Mouse (Mus musculus) MEL-GATA-1-ER (cell line): ENCODE measurements around the gene Sptlc3.
A peak's percentile ranks its signal among the peaks of the same experiment; 100 is the strongest.

ENCODE experiments used
- DNase-seq: peaks from one replicate; pipeline ENCODE4 v3.0.0-alpha.2; 2012; ENCODE audit warnings: low read depth; ENCODE audit errors: extremely low read depth

The Sptlc3 gene

DNA sequence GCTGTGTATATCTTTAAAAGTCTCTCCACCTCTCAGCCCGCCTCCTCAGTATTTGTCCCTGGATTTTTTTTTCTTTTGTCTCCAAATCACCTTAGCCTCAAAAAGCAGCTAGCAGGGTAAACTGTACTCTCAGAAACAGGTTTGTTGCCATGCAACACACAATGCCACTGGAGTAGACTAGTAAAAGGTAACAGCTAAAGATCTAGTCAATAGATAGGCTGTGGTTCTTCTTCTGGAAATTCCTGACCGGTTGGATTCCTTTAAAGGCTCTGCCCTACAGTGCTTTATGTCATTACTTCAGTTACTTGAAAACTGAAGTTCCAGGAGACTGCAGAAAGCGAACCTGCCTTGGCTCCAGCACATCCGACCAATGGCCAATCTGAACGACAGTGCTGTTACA lies at the start of gene Sptlc3:
Gene Sptlc3 (plus strand): TSS at position 78 of the 400 bp plus-strand sequence.
- DNase-seq, result no peak

DNA sequence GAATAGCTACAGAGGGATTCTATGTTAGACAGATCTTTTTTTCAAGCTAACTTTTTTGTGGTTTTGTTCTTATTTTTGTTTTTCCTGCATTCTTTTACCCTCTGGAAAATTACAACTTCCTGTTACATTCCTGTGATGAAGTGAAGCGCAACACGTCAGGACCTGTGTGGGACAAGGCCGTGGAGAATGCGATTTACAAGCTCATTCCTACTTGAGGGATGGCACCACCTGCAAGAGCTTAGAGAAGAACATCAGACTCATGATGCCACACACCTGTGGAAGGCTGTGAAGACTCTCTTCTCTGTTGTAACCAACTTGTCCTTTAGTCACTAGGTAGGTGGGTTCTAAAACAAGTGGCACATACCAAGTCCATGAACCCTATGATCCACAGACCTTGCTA lies 26.0 kb upstream of the Sptlc3 start:
- no peak for DNase-seq

- DNase-seq, result no peak
These were observed 5.0 kb upstream of the Sptlc3 start for GRCm38 (mm10) chr2:139488708-139489107.

DNA sequence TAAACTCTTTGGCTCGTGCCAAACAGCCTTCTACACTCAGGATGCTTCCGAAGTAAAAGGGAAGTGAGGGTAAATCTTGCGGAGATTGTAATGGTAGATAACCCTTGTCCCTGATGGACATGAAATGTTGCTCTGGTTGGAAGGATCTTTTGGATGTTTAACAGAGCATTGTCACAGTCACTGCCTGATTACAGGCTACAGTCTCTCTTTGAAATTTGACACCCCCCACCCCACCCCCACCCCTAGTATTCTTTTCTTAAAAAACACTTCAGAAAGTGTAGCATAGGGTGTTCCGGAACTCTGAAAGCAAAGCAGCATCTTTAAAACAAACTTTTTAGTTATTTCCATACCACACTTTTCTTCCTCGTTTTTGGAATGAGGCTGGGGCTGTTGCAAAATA lies 916 bp downstream of the Sptlc3 start:
- DNase-seq, result no peak

GRCm38 (mm10) chr2:139561966-139562505 lies 68.3 kb downstream of the Sptlc3 start:
- no peak for DNase-seq

DNA sequence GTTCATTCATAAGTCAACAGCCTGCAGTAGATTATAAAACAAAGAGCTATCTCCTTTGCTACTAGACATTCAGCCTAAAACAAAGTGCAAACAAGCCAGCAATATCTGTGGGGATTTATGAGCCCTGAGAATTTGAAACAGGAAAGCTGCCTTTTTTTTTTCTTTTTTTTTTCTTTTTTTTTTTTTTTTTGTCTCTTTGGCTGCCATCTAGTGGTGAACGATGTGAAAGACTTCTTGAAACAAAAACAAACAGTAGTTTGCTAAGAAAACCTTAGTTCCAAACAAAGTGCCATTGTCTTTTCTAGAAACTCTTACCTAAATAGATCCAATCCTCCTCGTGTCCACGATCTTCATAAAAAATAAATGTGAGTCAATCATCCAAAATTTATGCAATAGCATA lies 85.6 kb downstream of the Sptlc3 start:
- no peak for DNase-seq

DNA sequence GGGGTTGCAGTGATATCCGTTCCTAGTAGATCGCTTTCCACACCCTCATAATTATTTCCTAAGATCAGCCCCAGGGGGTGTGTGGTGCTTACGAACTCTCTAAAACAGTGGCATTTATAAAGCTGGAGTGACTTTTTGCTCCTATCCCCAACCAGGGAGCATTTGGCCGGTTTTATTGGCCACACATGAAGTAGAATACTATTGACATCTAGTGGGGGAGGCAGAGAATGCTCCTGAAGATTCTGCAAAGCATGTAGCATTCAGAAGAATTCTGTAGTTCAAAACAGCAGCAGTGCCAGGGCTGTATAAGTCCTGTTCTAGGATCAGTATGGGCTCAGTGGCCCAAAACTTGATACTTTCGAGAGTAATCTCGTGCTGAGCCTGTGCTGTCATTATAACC lies 89.1 kb downstream of the Sptlc3 start:
- DNase-seq, result no peak

DNA sequence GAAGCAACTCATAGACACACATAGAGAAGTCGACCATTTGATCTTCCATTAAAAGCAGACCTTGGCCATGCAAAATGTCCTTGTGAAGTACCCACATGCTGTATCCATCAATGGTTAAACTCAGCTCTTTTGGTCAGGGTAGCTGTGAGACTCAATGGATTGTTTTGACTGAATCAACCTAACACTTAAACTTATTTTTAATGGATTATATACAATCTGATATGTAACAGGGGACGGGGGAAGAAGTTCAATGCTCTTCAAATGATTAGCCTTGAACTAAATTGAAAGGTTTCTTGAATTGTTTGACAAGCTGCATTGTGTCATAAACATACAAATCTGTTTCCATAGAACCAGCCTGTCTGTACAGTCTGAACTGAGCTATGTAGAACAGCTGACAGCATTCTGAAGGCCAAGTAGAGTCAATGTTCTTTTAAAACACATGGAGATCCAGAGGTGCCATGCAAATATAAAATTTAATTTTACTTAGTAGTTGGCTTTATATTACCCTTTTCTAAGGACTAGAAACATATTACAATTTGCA lies 94.0 kb downstream of the Sptlc3 start:
- no peak for DNase-seq

GRCm38 (mm10) chr2:139589905-139590304 lies 96.2 kb downstream of the Sptlc3 start:
- DNase-seq, result no peak

GRCm38 (mm10) chr2:139590888-139591698 lies 97.4 kb downstream of the Sptlc3 start:
- DNase-seq, result peak; percentile 34

- DNase-seq, result no peak
These were observed 98.4 kb downstream of the Sptlc3 start for GRCm38 (mm10) chr2:139592109-139592508.

GRCm38 (mm10) chr2:139597229-139597628 lies 103.5 kb downstream of the Sptlc3 start:
- DNase-seq, result no peak

DNA sequence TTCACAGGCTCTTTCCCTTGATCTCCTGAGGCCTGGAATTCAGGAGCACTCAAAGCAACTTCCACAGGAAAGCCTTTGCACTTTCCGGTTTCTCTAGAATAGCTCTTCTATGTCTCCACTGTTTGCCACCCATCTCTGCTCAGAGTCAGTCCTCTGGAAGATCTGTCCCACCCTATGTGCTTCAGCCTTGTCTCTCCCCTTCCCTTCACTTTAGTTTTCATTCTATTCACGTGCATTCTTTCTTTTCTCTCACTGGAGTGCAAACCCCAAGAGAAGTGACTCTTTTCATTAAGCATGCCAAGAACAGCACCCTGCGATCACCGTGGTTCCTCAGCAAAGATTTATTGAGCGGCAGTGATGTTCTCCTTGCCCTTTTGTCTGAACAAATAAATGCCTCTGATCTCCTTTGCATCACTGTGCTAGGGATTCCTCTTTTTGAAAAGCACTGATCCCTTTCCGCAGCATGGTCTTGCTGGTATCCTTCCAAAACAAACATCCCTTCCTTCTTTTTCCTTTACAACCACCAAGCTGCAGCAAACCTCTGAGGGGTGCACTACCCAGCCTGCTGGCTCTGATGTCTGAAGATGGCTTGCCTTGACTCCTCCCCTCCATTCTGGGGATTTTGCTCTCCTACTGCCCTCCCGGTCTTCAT lies 108.0 kb downstream of the Sptlc3 start:
- no peak for DNase-seq

DNA sequence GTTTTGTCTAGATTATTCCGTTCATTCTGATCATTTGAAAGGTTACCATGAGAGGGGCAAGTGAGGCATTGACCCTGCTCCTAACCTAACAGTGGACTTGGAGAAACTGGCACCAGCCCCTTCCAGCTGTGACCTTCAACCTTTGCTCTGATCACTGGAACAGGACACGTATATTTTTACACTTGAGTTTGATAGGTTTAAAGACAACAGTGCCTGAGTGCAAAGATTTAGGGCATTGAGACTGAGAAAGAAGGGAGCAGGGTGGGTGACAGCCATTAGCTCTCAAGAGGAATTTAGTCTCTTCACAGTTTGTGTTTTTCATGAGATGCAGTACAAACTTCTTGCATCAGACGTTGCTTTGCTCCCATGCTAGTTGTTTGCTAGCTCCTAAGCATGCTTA lies 114.5 kb downstream of the Sptlc3 start:
- no peak for DNase-seq

- DNase-seq, result no peak
These were observed 115.1 kb downstream of the Sptlc3 start for GRCm38 (mm10) chr2:139608810-139609209.

DNA sequence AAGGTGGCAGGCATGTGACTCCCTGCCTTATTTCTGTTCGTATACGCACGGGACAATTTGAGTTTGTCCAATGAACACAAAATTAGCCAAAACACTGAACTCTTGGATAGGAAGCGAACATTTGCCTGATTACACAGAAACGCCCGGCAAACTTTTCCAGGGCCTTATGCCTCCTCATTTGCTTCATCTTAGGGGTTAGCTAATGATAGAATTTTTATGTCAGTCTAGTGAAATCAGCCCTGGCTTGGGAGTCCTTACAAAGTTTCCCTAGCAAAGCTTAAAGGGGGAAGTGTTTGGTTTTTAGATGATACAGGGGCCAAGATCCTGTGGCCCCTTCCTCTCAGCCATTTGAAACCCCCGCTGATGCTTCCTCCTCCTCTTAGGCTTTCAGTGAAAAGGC lies 115.5 kb downstream of the Sptlc3 start:
- no peak for DNase-seq

GRCm38 (mm10) chr2:139609662-139610291 lies 116.1 kb downstream of the Sptlc3 start:
- no peak for DNase-seq

DNA sequence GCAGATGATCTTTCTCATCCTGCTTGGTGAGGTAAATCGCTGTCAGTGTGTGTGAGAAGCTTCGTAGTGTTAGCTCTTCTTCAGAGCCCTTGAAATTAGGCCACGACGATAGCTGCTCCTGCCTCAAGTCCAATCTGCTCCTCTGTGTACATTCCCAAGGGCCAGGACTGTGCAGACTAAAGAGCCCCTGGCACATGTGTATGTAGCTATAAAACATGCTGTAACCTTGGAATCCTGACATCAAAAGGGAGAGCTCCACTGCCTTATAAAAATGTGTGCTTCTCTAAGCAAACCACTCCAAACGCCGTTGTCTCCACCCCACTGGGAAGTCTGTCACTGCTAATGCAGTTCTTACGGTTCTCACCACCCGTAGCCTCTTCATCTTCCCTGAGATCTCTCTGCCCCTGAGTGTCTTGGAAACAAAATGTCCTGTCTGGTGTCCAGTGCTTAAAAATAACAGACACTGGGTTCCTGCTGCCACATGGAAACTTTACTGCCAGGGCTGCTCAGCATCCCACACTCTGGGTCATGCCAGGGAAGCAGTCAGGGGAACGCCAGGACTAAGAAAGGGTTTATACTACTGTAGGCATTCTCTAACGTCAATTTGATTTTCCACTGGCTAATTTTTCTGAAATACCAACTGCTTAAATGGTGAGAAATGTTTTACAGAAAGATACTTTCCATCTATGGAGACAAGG lies 118.8 kb downstream of the Sptlc3 start:
- DNase-seq, result no peak

DNA sequence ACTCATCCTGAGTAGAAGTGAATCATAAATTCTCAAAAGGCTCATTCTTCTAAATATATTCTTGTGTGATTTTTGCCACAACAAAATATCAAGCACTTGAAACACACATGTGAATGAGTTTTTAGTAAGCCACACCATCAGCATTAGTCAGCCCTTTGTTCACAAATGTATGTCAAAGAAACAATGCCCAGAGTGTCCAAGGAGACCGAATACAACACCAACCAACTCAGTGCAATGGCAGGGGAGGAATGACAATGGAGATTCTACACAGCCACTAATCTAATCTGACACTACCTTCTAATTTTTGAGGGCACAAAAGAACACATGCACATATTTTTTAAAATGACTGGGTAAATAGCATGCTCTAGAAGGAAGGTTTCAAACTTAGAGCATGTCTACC lies 132.8 kb downstream of the Sptlc3 start:
- DNase-seq, result no peak

- no peak for DNase-seq
These were observed 135.0 kb downstream of the Sptlc3 start for GRCm38 (mm10) chr2:139628731-139629130.

DNA sequence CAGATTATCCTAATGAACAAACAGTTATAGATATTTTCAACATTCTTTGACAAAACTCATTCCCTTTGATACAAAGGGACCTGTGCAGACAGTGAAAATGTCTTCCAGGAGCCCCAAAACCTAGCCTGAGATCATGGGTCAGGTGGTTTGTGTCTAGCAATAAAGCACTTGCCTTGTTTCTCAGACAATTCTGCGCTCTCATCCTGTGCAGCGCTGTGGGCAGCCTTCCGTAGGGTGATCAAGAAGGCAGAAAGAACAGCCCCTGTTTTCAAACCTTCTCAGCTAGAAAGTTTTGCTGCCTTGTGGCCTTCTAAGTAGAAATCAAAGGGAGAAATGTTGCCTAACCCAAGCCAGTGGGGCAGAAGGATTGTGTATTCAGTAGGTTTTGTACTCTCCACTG lies 135.9 kb downstream of the Sptlc3 start:
- DNase-seq, result no peak
